Mouse (Mus musculus): ENCODE results near the gene Thada.

DNA sequence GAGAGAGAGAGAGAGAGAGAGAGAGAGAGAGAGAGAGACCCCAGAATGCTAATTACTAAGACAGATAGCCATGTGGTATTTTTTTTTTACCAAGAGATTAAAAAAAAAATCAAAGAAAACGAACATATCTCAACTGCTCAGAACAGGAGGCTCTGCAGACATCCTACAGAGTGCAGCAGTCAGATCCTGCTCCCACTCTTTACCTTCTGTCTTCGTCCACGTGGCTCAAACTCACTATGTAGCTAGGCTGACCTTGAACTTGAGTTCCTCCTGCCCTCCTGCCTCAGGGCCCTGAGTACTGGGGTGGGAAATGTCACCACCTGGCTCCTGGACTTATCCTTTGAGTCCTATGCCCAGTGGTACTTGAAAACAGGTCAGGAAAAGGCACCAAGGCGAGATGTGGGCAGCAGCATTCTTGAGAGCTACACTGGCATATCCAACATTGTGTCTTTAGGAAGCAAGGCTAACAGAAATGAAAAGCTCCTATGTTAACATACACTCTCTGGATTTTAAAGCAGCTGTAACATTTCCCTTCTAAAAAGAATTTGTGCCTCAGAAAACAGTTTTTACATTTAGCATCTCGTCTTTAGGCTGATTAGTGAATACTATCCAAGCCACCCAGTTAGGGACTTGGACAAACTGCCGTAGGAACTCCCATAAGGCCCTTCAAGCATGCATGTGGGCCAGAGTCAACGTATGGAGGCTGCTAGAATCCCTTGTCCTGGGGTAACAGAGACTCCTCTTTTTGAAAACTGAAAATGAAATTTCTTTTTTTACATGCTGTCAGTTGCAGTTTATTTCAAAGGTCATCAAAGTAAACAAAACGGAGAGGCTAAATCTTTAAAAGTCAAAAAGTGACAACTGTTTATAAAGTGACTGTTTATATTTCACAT, 183.4 kb downstream of the Thada start:
- TF ChIP-seq GATA1 (IDR thresholded peaks at IDR 0.05; ENCODE audit: borderline replicate concordance, low read length) (no peak), FLI1 (IDR thresholded peaks at IDR 0.05; ENCODE audit: low read length) (no peak)
